Mouse (Mus musculus): ENCODE measurements around the gene Selp. TPM values are rescaled to one million over a fixed set of nuclear protein-coding genes. Genes with fewer than 3 reads are reported as not detected.

The Selp gene
- not detected in 2 replicates for polyA plus RNA-seq (2016; fragmentation: Nextera tagmentation; extraction: Ambion mirVana)

DNA sequence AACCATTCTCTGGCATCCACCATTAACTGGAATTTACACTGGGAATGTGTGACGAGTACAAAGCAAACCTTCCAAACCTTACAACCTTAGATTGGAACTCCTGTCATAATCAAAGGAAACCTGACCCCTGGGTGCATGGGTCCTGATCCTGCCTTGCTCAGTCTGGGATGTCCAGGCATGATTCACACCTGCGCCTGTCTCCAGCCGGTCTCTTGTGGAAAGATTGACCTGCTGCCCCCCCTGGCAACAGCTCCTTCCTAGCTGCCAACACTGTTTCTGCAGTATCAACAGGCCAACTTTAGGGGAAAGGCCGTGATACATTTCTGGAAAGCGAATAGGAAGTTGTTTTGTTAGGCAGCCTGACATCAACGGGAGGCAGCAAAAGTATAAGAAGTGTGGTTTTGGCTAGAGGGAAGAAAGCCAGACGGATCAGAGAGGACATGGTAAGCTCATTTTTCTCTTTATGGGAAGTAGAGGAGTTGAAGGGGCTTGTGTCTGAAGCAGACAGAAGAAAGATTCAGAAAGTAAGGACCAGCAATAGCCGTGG, at the start of gene Selp:
Gene Selp (plus strand): TSS at position 318 of the 547 bp plus-strand sequence.
- no peaks in the 10 kb centered on the region for H3K9me3 ChIP-seq
- no peak for DNase-seq (ENCODE audit: extremely low spot score, low spot score)
- H3K4me3 ChIP-seq = no peak within 1 kb of the TSS
- no peaks in the 10 kb centered on the region for H3K36me3 ChIP-seq (replicated peaks)
- no peaks in the 10 kb centered on the region for H3K27me3 ChIP-seq (ENCODE audit: poor library complexity, severe bottlenecking)
- peaks cover 10% of the 10 kb centered on the region for H3K4me1 ChIP-seq
- 77% methylated on average over 8 of the region's 8 CpGs for WGBS
- H3K27ac ChIP-seq = no peak within 1 kb of the TSS

- H3K4me1 ChIP-seq = no peaks in the 10 kb centered on the region
- no peak for DNase-seq (ENCODE audit: extremely low spot score, low spot score)
- H3K27me3 ChIP-seq (ENCODE audit: poor library complexity, severe bottlenecking) = no peaks in the 10 kb centered on the region
- no peaks in the 10 kb centered on the region for H3K9me3 ChIP-seq
- H3K36me3 ChIP-seq (replicated peaks) = no peaks in the 10 kb centered on the region
- no peak overlapping the region for H3K27ac ChIP-seq
- H3K4me3 ChIP-seq = no peak overlapping the region
These were observed 45.8 kb upstream of the Selp start for GRCm38 (mm10) chr1:164069261-164069660.

DNA sequence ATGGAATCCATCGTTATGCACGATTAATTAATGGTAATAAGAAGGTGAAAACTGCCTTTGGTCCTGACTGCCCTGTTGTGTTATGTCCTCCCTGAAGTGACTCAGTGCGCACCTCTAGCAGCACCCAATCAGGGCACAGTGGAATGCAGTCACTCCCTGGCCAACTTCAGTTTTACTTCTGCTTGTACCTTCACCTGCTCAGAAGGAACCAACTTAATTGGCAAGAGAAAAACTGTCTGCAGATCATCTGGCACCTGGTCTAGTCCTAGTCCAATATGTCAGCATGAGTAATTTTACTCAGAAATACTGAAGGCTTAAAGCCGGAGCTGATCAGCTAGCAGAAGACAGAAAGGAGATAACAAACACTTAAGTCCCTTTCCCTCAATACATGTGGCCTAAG, 44.6 kb upstream of the Selp start:
- no peak for DNase-seq (ENCODE audit: extremely low spot score, low spot score)
- Histone ChIP-seq H3K4me1 (no peaks in the 10 kb centered on the region), H3K4me3 (no peak overlapping the region), H3K27ac (no peak overlapping the region), H3K36me3 (replicated peaks) (no peaks in the 10 kb centered on the region), H3K9me3 (no peaks in the 10 kb centered on the region), H3K27me3 (ENCODE audit: poor library complexity, severe bottlenecking) (no peaks in the 10 kb centered on the region)
- 93% methylated on average over 4 of the region's 4 CpGs for WGBS

GRCm38 (mm10) chr1:164071111-164071510, 44.0 kb upstream of the Selp start:
- H3K4me3 ChIP-seq = no peak overlapping the region
- DNase-seq (ENCODE audit: extremely low spot score, low spot score) = no peak
- no peaks in the 10 kb centered on the region for H3K27me3 ChIP-seq (ENCODE audit: poor library complexity, severe bottlenecking)
- H3K36me3 ChIP-seq (replicated peaks) = no peaks in the 10 kb centered on the region
- H3K27ac ChIP-seq = no peak overlapping the region
- no peaks in the 10 kb centered on the region for H3K9me3 ChIP-seq
- H3K4me1 ChIP-seq = no peaks in the 10 kb centered on the region
- WGBS = 92% methylated on average over 7 of the region's 7 CpGs

- no peak for DNase-seq (ENCODE audit: extremely low spot score, low spot score)
- WGBS = 94% methylated on average over 4 of the region's 4 CpGs
- H3K9me3 ChIP-seq = no peaks in the 10 kb centered on the region
- no peak overlapping the region for H3K4me3 ChIP-seq
- no peaks in the 10 kb centered on the region for H3K36me3 ChIP-seq (replicated peaks)
- no peaks in the 10 kb centered on the region for H3K4me1 ChIP-seq
- no peaks in the 10 kb centered on the region for H3K27me3 ChIP-seq (ENCODE audit: poor library complexity, severe bottlenecking)
- no peak overlapping the region for H3K27ac ChIP-seq
These were observed 43.1 kb upstream of the Selp start for GRCm38 (mm10) chr1:164072001-164072400.

DNA sequence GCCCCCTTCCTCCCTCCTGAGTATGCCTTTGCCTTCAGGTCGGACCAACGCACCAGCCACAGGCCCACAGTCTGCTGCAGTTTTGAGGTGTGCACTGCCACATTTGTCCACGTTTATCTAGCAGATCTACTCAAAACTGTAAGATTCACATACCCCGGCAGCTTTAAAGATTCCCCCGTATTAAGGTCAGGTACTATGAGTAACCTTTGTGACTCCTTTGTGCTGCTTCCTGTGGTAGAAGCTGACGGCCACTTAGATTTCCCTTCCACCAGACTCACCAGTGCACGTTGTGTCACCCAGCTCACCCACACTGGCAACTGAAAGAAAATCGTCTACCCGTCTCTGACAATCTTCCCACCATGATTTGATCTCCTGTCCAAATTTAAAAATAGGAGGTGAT, 42.0 kb upstream of the Selp start:
- no peaks in the 10 kb centered on the region for H3K4me1 ChIP-seq
- DNase-seq (ENCODE audit: extremely low spot score, low spot score) = no peak
- H3K4me3 ChIP-seq = no peak overlapping the region
- H3K9me3 ChIP-seq = no peaks in the 10 kb centered on the region
- no peaks in the 10 kb centered on the region for H3K27me3 ChIP-seq (ENCODE audit: poor library complexity, severe bottlenecking)
- H3K27ac ChIP-seq = no peak overlapping the region
- 90% methylated on average over 9 of the region's 9 CpGs for WGBS
- H3K36me3 ChIP-seq (replicated peaks) = no peaks in the 10 kb centered on the region

DNA sequence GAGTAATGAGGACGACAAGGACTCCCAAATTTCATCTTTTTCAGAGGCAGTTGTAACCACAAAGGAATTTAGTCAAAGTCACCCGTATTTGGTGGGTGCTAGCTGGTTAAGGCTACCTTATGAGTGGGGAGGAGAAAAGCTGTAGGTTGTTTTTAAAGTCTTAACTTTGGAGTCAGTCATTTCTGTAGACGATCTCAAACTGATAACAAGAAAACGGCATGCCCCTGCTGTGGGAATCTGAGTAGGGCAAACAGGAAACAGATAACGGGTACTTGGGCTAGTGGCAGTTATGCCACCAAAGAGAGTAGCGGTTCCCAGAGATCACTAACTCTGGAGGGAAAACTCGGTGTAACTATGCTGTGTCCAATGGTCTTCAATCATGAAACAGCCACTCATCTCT, 41.3 kb upstream of the Selp start:
- no peaks in the 10 kb centered on the region for H3K4me1 ChIP-seq

DNA sequence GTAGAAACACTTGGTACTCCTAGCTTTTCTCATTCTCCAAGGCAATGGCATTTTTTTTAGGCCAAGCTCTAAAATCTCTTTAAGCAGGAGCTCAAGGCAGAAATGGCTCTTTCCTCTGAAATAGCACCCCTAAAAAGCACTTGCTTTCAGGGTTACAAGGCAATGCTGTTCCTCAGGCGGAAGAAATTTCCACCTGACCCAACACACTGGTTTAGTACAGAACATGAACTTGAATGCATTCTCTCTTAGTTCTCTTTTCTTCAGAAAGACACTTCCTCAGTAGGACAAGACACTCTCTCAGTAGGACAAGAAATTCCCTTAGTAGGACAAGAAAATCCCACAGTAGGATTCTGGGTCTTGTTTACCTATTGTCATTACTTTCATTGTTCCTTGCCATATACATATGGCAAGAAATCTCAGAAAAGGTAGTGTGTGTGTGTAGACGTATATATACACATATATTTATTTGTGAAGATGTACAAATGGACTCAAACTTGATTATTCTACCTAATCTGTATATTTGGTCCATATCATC, 40.4 kb upstream of the Selp start:
- no peaks in the 10 kb centered on the region for H3K9me3 ChIP-seq
- H3K4me3 ChIP-seq = no peak overlapping the region
- H3K4me1 ChIP-seq = no peaks in the 10 kb centered on the region
- H3K27ac ChIP-seq = no peak overlapping the region
- 91% methylated on average over 2 of the region's 2 CpGs for WGBS
- no peak for DNase-seq (ENCODE audit: extremely low spot score, low spot score)
- no peaks in the 10 kb centered on the region for H3K27me3 ChIP-seq (ENCODE audit: poor library complexity, severe bottlenecking)
- no peaks in the 10 kb centered on the region for H3K36me3 ChIP-seq (replicated peaks)

More for the DNA sequence above, 41.3 kb upstream of the Selp start:
- no peaks in the 10 kb centered on the region for H3K9me3 ChIP-seq
- no peak overlapping the region for H3K27ac ChIP-seq
- 87% methylated on average over 7 of the region's 7 CpGs for WGBS
- H3K4me3 ChIP-seq = no peak overlapping the region
- no peak for DNase-seq (ENCODE audit: extremely low spot score, low spot score)
- H3K36me3 ChIP-seq (replicated peaks) = no peaks in the 10 kb centered on the region
- no peaks in the 10 kb centered on the region for H3K27me3 ChIP-seq (ENCODE audit: poor library complexity, severe bottlenecking)

DNA sequence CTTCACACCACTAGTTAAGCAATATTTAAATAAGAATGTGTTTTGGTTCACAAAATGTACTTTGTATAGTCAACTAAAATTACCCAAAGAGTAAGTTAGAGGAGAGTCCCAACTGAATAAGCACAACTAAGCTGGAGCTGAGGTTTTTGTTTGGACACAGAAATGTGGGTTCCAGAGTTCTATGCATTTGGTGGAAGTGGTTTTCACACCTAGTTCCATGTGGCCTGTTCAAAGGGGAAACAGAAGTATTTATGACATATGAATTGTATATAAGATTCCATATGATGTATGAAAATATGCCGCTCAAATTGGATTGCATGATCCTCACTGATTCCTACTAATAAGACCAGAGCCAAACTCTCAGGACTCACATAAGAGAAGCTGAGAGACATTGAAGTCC, 39.6 kb upstream of the Selp start:
- DNase-seq (ENCODE audit: extremely low spot score, low spot score) = no peak
- Histone ChIP-seq H3K27ac (no peak overlapping the region), H3K36me3 (replicated peaks) (no peaks in the 10 kb centered on the region), H3K4me3 (no peak overlapping the region), H3K4me1 (no peaks in the 10 kb centered on the region), H3K9me3 (no peaks in the 10 kb centered on the region), H3K27me3 (ENCODE audit: poor library complexity, severe bottlenecking) (no peaks in the 10 kb centered on the region)
- WGBS = 92% methylated on average over 1 of the region's 1 CpGs

DNA sequence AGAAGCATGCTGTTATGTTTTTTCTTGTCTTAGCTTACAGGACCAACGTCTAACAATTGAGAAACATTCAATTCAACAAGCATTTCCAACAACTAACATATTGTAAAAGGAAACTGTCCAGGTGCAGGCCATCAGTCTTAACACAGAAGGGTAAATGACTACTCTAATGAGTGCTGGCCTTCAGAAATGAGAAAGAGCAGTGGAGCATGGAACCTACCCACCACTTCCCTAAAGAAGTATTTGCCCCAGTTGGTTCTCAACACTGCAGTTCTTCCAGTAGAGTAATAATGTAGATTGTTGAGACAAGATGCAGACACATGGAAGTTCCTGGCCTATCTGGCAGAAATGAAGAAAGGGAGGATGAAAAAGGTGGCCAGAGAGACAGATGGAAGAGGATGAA, 38.6 kb upstream of the Selp start:
- WGBS = 76% methylated on average over 1 of the region's 1 CpGs
- H3K27me3 ChIP-seq (ENCODE audit: poor library complexity, severe bottlenecking) = no peaks in the 10 kb centered on the region
- H3K27ac ChIP-seq = no peak overlapping the region
- no peaks in the 10 kb centered on the region for H3K4me1 ChIP-seq
- DNase-seq (ENCODE audit: extremely low spot score, low spot score) = no peak
- H3K9me3 ChIP-seq = no peaks in the 10 kb centered on the region
- H3K36me3 ChIP-seq (replicated peaks) = no peaks in the 10 kb centered on the region
- H3K4me3 ChIP-seq = no peak overlapping the region

DNA sequence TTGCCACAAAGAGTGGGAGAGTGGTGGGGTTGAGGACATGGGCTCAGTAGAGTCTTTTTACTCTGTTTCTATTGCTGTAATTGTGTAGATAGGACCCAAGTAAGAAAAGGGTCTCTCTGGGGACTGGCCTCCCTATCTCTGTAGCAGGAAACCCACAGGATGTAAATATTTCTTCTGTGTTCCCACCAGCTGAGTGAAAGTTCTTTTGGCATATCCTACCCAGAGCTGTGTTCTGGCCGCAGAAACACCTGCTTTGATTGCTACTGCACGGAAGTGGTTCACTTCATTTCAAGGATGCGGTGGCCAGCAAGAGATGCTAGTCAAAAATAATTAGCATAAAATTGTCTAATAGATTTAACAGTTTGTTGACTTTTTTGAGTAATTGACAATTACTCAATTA, 38.0 kb upstream of the Selp start:
- WGBS = 96% methylated on average over 3 of the region's 3 CpGs
- H3K27ac ChIP-seq = no peak overlapping the region
- no peaks in the 10 kb centered on the region for H3K9me3 ChIP-seq
- DNase-seq (ENCODE audit: extremely low spot score, low spot score) = no peak
- no peaks in the 10 kb centered on the region for H3K4me1 ChIP-seq
- no peak overlapping the region for H3K4me3 ChIP-seq
- H3K27me3 ChIP-seq (ENCODE audit: poor library complexity, severe bottlenecking) = no peaks in the 10 kb centered on the region
- no peaks in the 10 kb centered on the region for H3K36me3 ChIP-seq (replicated peaks)

- Histone ChIP-seq H3K4me3 (no peak overlapping the region), H3K4me1 (no peaks in the 10 kb centered on the region), H3K27ac (no peak overlapping the region), H3K36me3 (replicated peaks) (no peaks in the 10 kb centered on the region), H3K27me3 (ENCODE audit: poor library complexity, severe bottlenecking) (no peaks in the 10 kb centered on the region), H3K9me3 (no peaks in the 10 kb centered on the region)
- 84% methylated on average over 4 of the region's 4 CpGs for WGBS
- no peak for DNase-seq (ENCODE audit: extremely low spot score, low spot score)
These were observed 36.7 kb upstream of the Selp start for GRCm38 (mm10) chr1:164078323-164078741.

DNA sequence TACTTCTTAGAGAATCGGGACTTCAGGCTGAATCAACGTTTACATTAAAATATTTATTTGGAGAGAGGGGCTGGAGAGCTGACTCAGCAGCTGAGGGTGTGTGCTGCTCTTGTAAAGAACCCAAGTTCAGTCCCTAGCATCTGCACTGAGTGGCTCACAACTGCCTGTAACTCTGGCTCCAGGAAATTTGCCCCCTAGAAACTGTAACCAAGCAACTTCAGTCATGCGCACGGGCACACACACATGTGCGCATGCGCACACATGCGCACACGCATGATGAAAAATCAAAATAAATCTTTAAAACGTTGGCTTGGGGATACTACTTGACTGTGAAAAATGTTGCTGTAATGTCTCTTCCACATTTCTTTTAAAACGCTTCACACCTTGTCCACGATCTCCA, 36.0 kb upstream of the Selp start:
- no peak for DNase-seq (ENCODE audit: extremely low spot score, low spot score)
- no peaks in the 10 kb centered on the region for H3K4me1 ChIP-seq
- WGBS = 91% methylated on average over 11 of the region's 11 CpGs
- no peaks in the 10 kb centered on the region for H3K27me3 ChIP-seq (ENCODE audit: poor library complexity, severe bottlenecking)
- no peak overlapping the region for H3K4me3 ChIP-seq
- no peak overlapping the region for H3K27ac ChIP-seq
- H3K9me3 ChIP-seq = no peaks in the 10 kb centered on the region
- no peaks in the 10 kb centered on the region for H3K36me3 ChIP-seq (replicated peaks)

DNA sequence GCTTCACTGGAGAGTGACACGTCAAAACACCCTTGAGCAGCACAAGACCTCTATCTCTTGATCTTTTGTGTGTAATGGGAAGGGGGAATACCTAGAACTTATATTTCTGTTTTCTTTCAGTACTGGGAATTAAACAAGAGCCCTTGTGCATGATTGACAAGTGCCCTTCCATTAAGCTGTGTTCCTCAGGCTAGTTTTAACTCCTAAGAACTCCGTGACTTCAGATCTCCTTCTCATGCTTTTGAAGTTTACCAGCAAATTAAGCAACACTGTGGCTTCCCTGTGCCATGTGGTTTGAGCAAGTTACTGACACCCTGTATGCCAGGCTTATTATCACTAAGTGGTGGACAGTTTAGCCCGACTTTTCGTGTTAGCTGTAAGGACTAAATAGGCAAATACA, 32.0 kb upstream of the Selp start:
- Histone ChIP-seq H3K9me3 (no peaks in the 10 kb centered on the region), H3K27me3 (ENCODE audit: poor library complexity, severe bottlenecking) (no peaks in the 10 kb centered on the region), H3K4me1 (no peaks in the 10 kb centered on the region), H3K36me3 (replicated peaks) (no peaks in the 10 kb centered on the region), H3K4me3 (no peak overlapping the region), H3K27ac (no peak overlapping the region)
- DNase-seq (ENCODE audit: extremely low spot score, low spot score) = no peak
- WGBS = 92% methylated on average over 4 of the region's 4 CpGs
